Mouse (Mus musculus) heart, embryonic 10.5 days (tissue): ENCODE measurements around the gene Gramd1b. TPM values are rescaled to one million over a fixed set of nuclear protein-coding genes. Genes with fewer than 3 reads are reported as not detected.

Experiments used
- DNase-seq: peaks from one replicate; pipeline ENCODE4 v3.0.0-alpha.2; 2017; ENCODE audit warnings: low spot score
- H3K27ac ChIP-seq: fragments of 300-500 bp; sonication (generic); 2 replicates; pipeline ENCODE4 v1.5.1; 2016; ENCODE audit warnings: mild to moderate bottlenecking
- H3K27me3 ChIP-seq: fragments of 300-500 bp; sonication (generic); 2 replicates; pipeline ENCODE4 v1.6.1; 2016; ENCODE audit warnings: mild to moderate bottlenecking; ENCODE audit not compliant: poor library complexity, insufficient read depth, severe bottlenecking
- H3K36me3 ChIP-seq: fragments of 300-500 bp; sonication (generic); 2 replicates; pipeline ENCODE4 v1.6.1; 2016; ENCODE audit warnings: mild to moderate bottlenecking, moderate library complexity
- H3K4me1 ChIP-seq: fragments of 300-500 bp; sonication (generic); 2 replicates; pipeline ENCODE4 v1.6.1; 2016; ENCODE audit warnings: mild to moderate bottlenecking
- H3K4me3 ChIP-seq: fragments of 300-500 bp; sonication (generic); 2 replicates; pipeline ENCODE4 v1.5.1; 2016; ENCODE audit warnings: mild to moderate bottlenecking, moderate library complexity
- H3K9me3 ChIP-seq: fragments of 300-500 bp; sonication (generic); 2 replicates; pipeline ENCODE4 v1.6.1; 2016; ENCODE audit warnings: mild to moderate bottlenecking, moderate library complexity
- WGBS: fragments of 180-500 bp; shearing (Covaris S2); methylation state at CpG from one replicate; pipeline ENCODE4 v1.1.7; 2016; 5-methylcytosine and 5-hydroxymethylcytosine counted together
- polyA plus RNA-seq: library from polyadenylated mRNA; unstranded; fragments of >200 nt; fragmentation: Nextera tagmentation; extraction: Ambion mirVana; gene quantifications from 2 replicates; pipeline ENCODE4 v1.2.1, GENCODE M21; 2016

The Gramd1b gene
- polyA plus RNA-seq, 1 experiment from 2014 or later, result 5.0 TPM

DNA sequence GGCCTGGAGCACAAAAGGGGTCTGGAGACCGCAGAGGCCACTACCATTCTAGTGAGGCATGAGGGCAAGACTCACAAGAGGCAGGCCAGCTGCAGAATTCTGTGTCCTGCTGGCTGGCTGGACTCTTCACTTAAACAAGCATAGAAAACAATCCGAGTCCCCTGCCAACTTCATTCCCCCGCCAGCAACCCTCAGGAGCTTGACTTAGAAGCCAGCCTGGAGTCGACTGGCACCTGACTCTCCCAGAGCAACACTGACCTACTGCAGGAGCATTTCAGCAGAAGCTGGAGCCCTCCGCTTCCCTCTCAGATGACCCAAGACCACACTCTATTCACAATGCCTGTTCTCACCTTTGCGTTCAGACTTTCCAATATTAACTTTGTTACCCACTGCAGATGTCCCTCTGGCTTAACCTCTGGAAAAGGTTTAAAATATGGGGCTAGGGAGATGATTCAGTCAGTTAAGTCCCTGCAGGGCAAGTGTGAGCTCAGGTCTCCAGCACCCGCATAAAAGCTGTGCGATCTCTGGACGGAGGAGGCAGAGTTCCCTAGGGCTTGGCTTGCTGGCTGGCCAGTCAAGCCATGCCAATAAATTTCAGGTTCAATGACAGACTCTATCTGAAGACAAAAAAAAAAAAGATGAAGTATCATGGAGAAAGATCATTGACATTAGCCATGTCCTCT is 104.8 kb downstream of the Gramd1b start:
- Histone ChIP-seq H3K9me3 (no peaks in the 10 kb centered on the region), H3K4me1 (peaks cover 26% of the 10 kb centered on the region), H3K4me3 (no peak overlapping the region), H3K27ac (no peak overlapping the region), H3K36me3 (no peaks in the 10 kb centered on the region), H3K27me3 (no peaks in the 10 kb centered on the region)
- WGBS, result 88% methylated on average over 9 of the region's 9 CpGs
- DNase-seq, result no peak

DNA sequence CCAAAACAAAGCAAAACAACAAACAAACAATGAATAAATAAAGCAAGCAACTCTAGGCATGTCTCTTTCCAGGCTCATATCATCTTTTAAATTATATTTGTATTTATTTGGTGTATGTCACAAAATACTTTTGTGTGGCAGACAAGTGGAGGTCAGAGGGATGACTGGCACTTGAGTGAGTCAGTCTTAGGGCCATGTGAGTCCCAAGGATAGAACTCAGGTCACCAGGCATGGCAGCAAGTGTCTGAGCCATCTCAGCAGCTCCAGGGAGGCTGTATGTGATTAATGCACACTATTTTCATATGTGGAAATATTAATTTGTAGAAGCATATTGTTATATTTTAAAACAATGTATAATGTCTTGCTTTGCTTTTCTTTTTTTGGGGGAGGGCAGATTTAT is 106.3 kb downstream of the Gramd1b start:
- H3K27ac ChIP-seq, result no peak overlapping the region
- H3K4me3 ChIP-seq, result no peak overlapping the region
- no peaks in the 10 kb centered on the region for H3K9me3 ChIP-seq
- peaks cover 36% of the 10 kb centered on the region for H3K4me1 ChIP-seq
- no peaks in the 10 kb centered on the region for H3K27me3 ChIP-seq
- no peak for DNase-seq
- no peaks in the 10 kb centered on the region for H3K36me3 ChIP-seq

- no peak for DNase-seq
- no peak overlapping the region for H3K4me3 ChIP-seq
- 76% methylated on average over 6 of the region's 6 CpGs for WGBS
- H3K4me1 ChIP-seq, result peaks cover 31% of the 10 kb centered on the region
- H3K27me3 ChIP-seq, result no peaks in the 10 kb centered on the region
- H3K9me3 ChIP-seq, result no peaks in the 10 kb centered on the region
- H3K27ac ChIP-seq, result no peak overlapping the region
- no peaks in the 10 kb centered on the region for H3K36me3 ChIP-seq
Observed at GRCm38 (mm10) chr9:40423427-40423867, 107.7 kb downstream of the Gramd1b start.

GRCm38 (mm10) chr9:40422368-40423057 is 108.7 kb downstream of the Gramd1b start:
- DNase-seq, result no peak
- WGBS, result 63% methylated on average over 11 of the region's 11 CpGs
- Histone ChIP-seq H3K4me1 (peaks cover 34% of the 10 kb centered on the region), H3K4me3 (no peak overlapping the region), H3K36me3 (no peaks in the 10 kb centered on the region), H3K27me3 (no peaks in the 10 kb centered on the region), H3K9me3 (no peaks in the 10 kb centered on the region), H3K27ac (no peak overlapping the region)

GRCm38 (mm10) chr9:40420652-40421335 is 110.4 kb downstream of the Gramd1b start:
- Histone ChIP-seq H3K27me3 (no peaks in the 10 kb centered on the region), H3K36me3 (0 out of 2 replicates have a peak, but pooled peaks cover 2% of the 10 kb centered on the region), H3K4me1 (peaks cover 34% of the 10 kb centered on the region), H3K27ac (peak overlapping the region; percentile 47), H3K9me3 (no peaks in the 10 kb centered on the region), H3K4me3 (no peak overlapping the region)
- no peak for DNase-seq
- 50% methylated on average over 15 of the region's 15 CpGs for WGBS

DNA sequence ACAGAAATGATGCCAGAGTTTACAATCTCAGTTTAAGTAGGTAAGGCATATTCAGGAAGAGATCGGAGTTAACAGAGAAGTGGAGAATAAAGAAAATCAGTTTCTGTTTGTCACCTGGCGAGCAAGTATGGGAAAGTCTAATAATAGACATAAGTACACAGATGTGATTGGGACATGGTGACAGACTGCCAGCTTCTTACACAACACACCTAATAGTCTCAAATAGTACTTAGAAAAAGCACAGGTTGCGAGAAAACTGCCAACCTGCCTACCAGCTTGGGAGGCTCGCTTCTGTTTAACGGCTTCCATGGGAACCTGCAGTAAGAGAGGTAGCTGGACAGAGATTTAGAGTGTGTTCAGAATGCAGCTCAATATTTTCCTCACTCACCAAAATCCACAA is 112.4 kb downstream of the Gramd1b start:
- Histone ChIP-seq H3K36me3 (0 out of 2 replicates have a peak, but pooled peaks cover 2% of the 10 kb centered on the region), H3K9me3 (no peaks in the 10 kb centered on the region), H3K4me3 (no peak overlapping the region), H3K4me1 (peaks cover 37% of the 10 kb centered on the region), H3K27me3 (no peaks in the 10 kb centered on the region), H3K27ac (no peak overlapping the region)
- 67% methylated on average over 5 of the region's 5 CpGs for WGBS
- DNase-seq, result no peak

- no peak overlapping the region for H3K27ac ChIP-seq
- no peak overlapping the region for H3K4me3 ChIP-seq
- no peaks in the 10 kb centered on the region for H3K27me3 ChIP-seq
- peaks cover 25% of the 10 kb centered on the region for H3K4me1 ChIP-seq
- no peaks in the 10 kb centered on the region for H3K9me3 ChIP-seq
- no peak for DNase-seq
- 0 out of 2 replicates have a peak, but pooled peaks cover 2% of the 10 kb centered on the region for H3K36me3 ChIP-seq
- WGBS, result 76% methylated on average over 7 of the region's 7 CpGs
Observed at GRCm38 (mm10) chr9:40416150-40416549, 115.0 kb downstream of the Gramd1b start.

DNA sequence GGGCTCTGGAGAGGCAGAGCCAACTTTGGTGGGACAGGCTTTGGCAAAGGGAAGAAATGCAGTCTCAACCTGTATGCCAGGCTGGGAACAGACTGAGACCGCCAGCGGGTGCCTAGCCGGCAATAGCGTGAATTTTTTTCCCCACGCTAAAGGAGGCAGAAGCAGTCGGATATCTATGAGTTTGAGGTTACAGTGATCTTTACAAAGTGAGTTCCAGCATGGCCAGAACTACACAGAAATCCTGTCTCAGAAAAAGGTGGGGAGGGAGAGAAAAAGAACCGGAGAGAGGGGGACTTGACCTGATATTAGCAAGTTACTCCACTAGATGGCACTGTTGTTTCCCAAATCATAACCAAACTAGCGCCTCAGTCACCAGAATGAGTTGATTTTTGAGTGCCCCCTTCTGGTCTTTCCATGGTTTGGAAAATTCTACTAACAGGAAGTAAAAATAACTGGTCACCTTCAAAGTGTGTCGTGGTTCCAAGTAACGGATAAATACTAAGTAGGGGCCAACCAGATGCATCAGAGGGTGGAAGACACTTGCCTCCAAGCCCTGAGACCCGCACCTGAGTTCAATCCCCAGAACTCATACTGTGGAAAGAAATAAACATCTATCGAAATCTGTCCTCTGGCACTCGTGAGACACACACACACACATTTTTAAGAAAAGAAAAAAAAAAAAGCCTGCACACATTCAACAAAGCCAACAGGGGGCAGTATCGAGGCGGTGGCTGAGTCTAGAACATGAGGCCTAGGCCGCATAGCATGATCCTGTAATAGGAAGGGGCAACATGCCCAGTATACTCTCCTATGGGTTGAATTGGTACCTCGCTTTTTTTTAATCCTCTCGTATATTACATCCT is 116.0 kb downstream of the Gramd1b start:
- Histone ChIP-seq H3K4me3 (peak overlapping the region; percentile 72), H3K27me3 (no peaks in the 10 kb centered on the region), H3K36me3 (0 out of 2 replicates have a peak, but pooled peaks cover 2% of the 10 kb centered on the region), H3K4me1 (peaks cover 15% of the 10 kb centered on the region; the same call in 1 of the 2 replicates), H3K27ac (peak overlapping the region; percentile 83), H3K9me3 (no peaks in the 10 kb centered on the region)
- WGBS, result 33% methylated on average over 18 of the region's 18 CpGs
- DNase-seq, result peak; percentile 79

- Histone ChIP-seq H3K9me3 (no peaks in the 10 kb centered on the region), H3K27me3 (no peaks in the 10 kb centered on the region), H3K36me3 (0 out of 2 replicates have a peak, but pooled peaks cover 2% of the 10 kb centered on the region), H3K4me1 (peaks cover 13% of the 10 kb centered on the region; the same call in 1 of the 2 replicates), H3K4me3 (peak overlapping the region; percentile 72), H3K27ac (peak overlapping the region; percentile 83)
- DNase-seq, result peak; percentile 90
- WGBS, result 2% methylated on average over 15 of the region's 15 CpGs
Observed at GRCm38 (mm10) chr9:40414498-40414903, 116.7 kb downstream of the Gramd1b start.

DNA sequence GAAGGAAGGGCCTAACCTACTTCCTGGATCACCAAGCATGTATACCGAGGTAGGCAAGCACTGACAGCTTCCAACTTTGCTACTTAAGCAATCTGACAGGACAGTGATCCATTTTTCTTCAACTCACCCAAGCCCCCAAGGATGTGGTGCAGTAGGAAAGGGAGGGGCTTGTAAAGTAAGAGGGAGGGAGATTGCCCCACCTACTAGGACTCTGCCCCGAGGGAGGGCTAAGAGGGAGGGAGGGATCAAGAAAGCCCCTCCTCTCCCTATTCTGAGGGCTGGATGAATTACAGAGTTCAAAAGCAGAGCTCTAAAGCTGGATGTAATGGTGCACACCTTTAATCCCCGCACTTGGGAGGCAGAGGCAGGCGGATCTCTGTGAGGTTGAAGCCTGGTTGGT is 117.6 kb downstream of the Gramd1b start:
- H3K4me3 ChIP-seq, result no peak overlapping the region
- WGBS, result 84% methylated on average over 4 of the region's 4 CpGs
- H3K4me1 ChIP-seq, result peaks cover 11% of the 10 kb centered on the region; the same call in 1 of the 2 replicates
- no peak overlapping the region for H3K27ac ChIP-seq
- no peaks in the 10 kb centered on the region for H3K27me3 ChIP-seq
- DNase-seq, result no peak
- no peaks in the 10 kb centered on the region for H3K9me3 ChIP-seq
- H3K36me3 ChIP-seq, result 0 out of 2 replicates have a peak, but pooled peaks cover 2% of the 10 kb centered on the region

GRCm38 (mm10) chr9:40412931-40413330 is 118.3 kb downstream of the Gramd1b start:
- Histone ChIP-seq H3K27me3 (no peaks in the 10 kb centered on the region), H3K27ac (no peak overlapping the region), H3K4me3 (no peak overlapping the region), H3K9me3 (no peaks in the 10 kb centered on the region), H3K36me3 (0 out of 2 replicates have a peak, but pooled peaks cover 2% of the 10 kb centered on the region), H3K4me1 (peaks cover 7% of the 10 kb centered on the region; the same call in 1 of the 2 replicates)
- no peak for DNase-seq
- WGBS, result 91% methylated on average over 14 of the region's 14 CpGs

DNA sequence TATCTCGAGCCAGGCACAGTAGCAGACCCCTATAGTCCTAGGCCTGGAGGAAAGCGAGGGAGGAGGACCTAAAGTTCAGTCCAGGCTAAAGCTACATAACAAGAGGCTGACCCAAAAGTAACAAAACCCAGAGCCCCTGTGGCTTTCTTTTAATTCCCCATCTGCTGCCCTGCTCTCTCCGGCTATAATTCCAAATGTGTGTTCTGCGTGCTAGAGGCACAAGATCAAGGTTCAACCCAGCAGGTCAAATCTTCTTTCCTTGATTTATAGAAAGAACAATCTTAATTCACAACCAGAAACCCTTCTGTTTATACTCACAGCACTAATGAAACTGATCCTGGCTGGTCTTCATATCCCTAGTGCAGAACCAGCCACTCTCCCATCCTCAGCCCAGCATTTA is 118.9 kb downstream of the Gramd1b start:
- DNase-seq, result no peak
- H3K27ac ChIP-seq, result no peak overlapping the region
- 89% methylated on average over 4 of the region's 4 CpGs for WGBS
- no peak overlapping the region for H3K4me3 ChIP-seq
- H3K36me3 ChIP-seq, result 0 out of 2 replicates have a peak, but pooled peaks cover 2% of the 10 kb centered on the region
- no peaks in the 10 kb centered on the region for H3K27me3 ChIP-seq
- H3K9me3 ChIP-seq, result no peaks in the 10 kb centered on the region
- H3K4me1 ChIP-seq, result peaks cover 7% of the 10 kb centered on the region; the same call in 1 of the 2 replicates
